Mouse (Mus musculus) hindbrain, embryonic 13.5 days (tissue): ENCODE measurements around the gene Oser1. TPM values are rescaled to one million over a fixed set of nuclear protein-coding genes. Genes with fewer than 3 reads are reported as not detected.

Source experiments
- ATAC-seq: fragments of 200-750 bp; cut with Nextera tagmentation; 2 replicates; pipeline ENCODE4 v1.8.0; 2017; ENCODE audit warnings: moderate TSS enrichment; ENCODE audit not compliant: low FRiP score
- H3K27ac ChIP-seq: fragments of 300-500 bp; sonication (generic); 2 replicates; pipeline ENCODE4 v1.5.1; 2015; ENCODE audit warnings: inconsistent platforms, mild to moderate bottlenecking, moderate library complexity
- H3K27me3 ChIP-seq: fragments of 300-500 bp; sonication (generic); 2 replicates; pipeline ENCODE4 v1.6.1; 2015; ENCODE audit warnings: mild to moderate bottlenecking, inconsistent platforms
- H3K36me3 ChIP-seq: fragments of 300-500 bp; sonication (generic); 2 replicates; pipeline ENCODE4 v1.6.1; 2015; ENCODE audit warnings: mild to moderate bottlenecking, inconsistent platforms
- H3K4me1 ChIP-seq: fragments of 300-500 bp; sonication (generic); replicated peaks from 2 replicates; pipeline ENCODE4 v1.6.1; 2015; ENCODE audit warnings: inconsistent platforms
- H3K4me2 ChIP-seq: fragments of 300-500 bp; sonication (generic); 2 replicates; pipeline ENCODE4 v1.6.1; 2015; ENCODE audit warnings: inconsistent platforms, mild to moderate bottlenecking, moderate library complexity
- H3K4me3 ChIP-seq: fragments of 300-500 bp; sonication (generic); 2 replicates; pipeline ENCODE4 v1.5.1; 2015; ENCODE audit warnings: mild to moderate bottlenecking, inconsistent platforms
- H3K9ac ChIP-seq: fragments of 300-500 bp; sonication (generic); 2 replicates; pipeline ENCODE4 v1.6.1; 2015; ENCODE audit warnings: mild to moderate bottlenecking, inconsistent platforms
- H3K9me3 ChIP-seq: fragments of 300-500 bp; sonication (generic); 2 replicates; pipeline ENCODE4 v1.6.1; 2016; ENCODE audit warnings: inconsistent platforms
- WGBS: fragments of 180-500 bp; shearing (Covaris S2); methylation state at CpG from one replicate; pipeline ENCODE4 v1.1.7; 2015; 5-methylcytosine and 5-hydroxymethylcytosine counted together
- polyA plus RNA-seq: library from polyadenylated mRNA; unstranded; fragments of >200 nt; fragmentation: Nextera tagmentation; extraction: Ambion mirVana; gene quantifications from 2 replicates; pipeline ENCODE4 v1.2.1, GENCODE M21; 2015

The Oser1 gene
- polyA plus RNA-seq = 75.0 and 76.2 TPM in 2 replicates

DNA sequence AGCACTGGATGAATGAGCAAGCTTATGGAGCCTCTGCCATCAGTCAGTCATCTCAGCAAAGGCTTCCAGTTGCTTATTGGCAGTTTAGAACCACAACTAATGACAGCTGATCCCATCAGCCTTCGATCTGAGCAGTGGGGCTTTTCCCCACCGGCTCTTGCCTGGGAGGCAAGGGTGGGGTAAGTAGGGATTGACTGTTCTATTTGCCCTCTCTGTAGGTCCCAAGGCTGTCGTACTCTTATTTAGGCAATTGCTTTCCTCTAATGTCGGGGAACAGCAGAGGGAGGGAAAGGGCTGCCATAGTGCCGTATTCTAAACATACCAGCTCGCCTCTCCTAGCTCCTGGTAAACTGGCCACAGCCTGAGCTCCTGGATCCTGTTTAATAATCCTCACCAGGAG lies at the start of gene Oser1:
Gene Oser1, minus strand, starts transcription at position 101 of the 400 bp plus-strand sequence.
- Histone ChIP-seq H3K4me2 (no peak within 1 kb of the TSS), H3K9me3 (no peaks in the 10 kb centered on the region), H3K4me1 (peaks cover 20% of the 10 kb centered on the region), H3K9ac (0 out of 2 replicates have a peak within 1 kb of the TSS, but pooled peaks have one; percentile 8), H3K36me3 (peaks cover 7% of the 10 kb centered on the region), H3K27ac (no peak within 1 kb of the TSS), H3K27me3 (no peaks in the 10 kb centered on the region), H3K4me3 (no peak within 1 kb of the TSS)
- WGBS = 82% methylated on average over 6 of the region's 6 CpGs
- ATAC-seq = no peak

DNA sequence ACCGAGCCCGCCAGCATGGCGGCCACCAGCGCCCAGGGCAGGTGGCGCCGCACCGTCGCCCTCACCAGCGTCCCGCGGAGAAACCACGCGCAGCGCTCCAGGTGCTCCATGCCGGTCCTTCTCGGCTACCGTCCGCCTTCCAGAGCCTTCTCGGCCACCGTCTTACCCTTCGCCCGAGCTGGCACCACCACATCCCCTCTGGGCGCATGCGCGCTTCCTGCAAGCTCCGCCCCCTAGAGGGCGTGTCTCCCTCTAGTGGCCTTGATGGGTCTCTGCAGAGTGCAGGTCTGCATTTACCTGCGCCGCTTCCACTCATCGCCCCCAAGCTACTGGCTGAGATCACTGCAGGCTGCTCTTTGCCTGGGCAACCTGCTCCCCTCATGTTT lies 48.0 kb upstream of the Oser1 start, which contains the start of gene Fitm2:
Gene Fitm2, minus strand, starts transcription at position 164 of the 386 bp plus-strand sequence.
- ATAC-seq = peak; percentile 95
- peak within 1 kb of the TSS; percentile 85 for H3K27ac ChIP-seq

DNA sequence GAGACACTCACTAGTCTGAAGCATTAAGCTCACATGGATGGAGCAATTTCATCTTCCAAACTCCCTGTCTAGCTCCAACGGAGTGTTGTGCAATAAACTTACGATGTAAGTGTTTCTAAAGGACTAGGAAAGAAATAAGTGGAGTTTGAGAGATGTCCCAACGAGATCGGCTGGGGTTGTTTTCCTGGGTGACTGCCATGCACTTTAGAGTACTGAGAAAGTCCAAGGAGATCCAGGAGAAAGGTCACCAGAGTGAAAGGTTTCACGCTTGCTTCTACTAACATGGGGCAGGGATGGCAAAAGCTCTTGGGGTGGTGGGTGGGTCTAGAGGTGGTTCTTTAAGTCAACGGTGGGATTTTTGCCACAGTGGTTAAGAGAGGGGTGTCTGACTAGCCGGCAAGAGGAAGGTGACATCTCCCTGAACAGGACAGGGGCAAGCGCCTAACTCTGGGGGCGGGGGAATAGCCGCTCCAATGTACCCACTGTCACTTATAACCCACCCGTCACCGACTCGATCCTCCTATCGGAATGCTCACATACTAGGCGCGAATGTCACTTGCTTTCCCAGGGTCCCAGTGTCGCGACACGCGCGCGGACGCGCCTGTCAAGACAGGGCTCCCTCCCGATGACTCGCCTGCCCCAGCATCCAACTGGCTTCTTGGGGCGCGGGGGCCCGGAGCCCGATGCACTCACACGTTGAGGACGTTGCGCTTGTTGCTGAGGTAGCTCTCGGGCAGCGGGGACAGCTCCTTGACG lies 47.4 kb upstream of the Oser1 start:
- no peaks in the 10 kb centered on the region for H3K9me3 ChIP-seq
- peaks cover 27% of the 10 kb centered on the region for H3K36me3 ChIP-seq
- peak overlapping the region; percentile 80 for H3K4me2 ChIP-seq
- H3K4me3 ChIP-seq = peak overlapping the region; percentile 85
- 5% methylated on average over 36 of the region's 36 CpGs for WGBS
- H3K27ac ChIP-seq = peak overlapping the region; percentile 85
- H3K9ac ChIP-seq = peak overlapping the region; percentile 86
- peak; percentile 77 for ATAC-seq
- H3K4me1 ChIP-seq = peaks cover 12% of the 10 kb centered on the region
- H3K27me3 ChIP-seq = no peaks in the 10 kb centered on the region

More for the DNA sequence above, 48.0 kb upstream of the Oser1 start, which contains the start of gene Fitm2:
- WGBS = under 1% methylated on average over 30 of the region's 30 CpGs
- Histone ChIP-seq H3K4me1 (peaks cover 12% of the 10 kb centered on the region), H3K27me3 (no peaks in the 10 kb centered on the region), H3K4me2 (peak within 1 kb of the TSS; percentile 80), H3K36me3 (peaks cover 25% of the 10 kb centered on the region), H3K9ac (peak within 1 kb of the TSS; percentile 86), H3K9me3 (no peaks in the 10 kb centered on the region), H3K4me3 (peak within 1 kb of the TSS; percentile 85)

DNA sequence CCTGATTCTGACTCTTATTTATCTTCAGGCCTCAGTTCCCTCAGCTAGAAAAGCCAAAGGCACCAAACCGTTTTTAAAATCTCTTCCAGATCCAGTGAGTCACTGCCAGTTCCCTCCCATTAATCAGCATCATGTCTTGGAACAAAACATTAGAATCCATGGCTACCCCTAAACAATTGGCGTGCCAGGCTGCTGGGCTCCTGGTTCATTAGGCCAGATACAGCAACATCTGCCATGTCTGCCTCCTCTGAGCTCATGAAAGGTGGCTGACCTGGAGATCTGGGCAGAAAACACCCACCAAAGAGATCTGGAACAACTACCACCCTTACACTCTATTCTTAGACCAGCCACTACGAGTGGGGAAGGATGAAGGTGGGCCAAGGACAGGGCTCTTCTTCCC lies 46.6 kb upstream of the Oser1 start:
- peaks cover 34% of the 10 kb centered on the region for H3K36me3 ChIP-seq
- H3K27ac ChIP-seq = no peak overlapping the region
- ATAC-seq = no peak
- peak overlapping the region; percentile 85 for H3K4me3 ChIP-seq
- peak overlapping the region; percentile 86 for H3K9ac ChIP-seq
- peak overlapping the region; percentile 80 for H3K4me2 ChIP-seq
- no peaks in the 10 kb centered on the region for H3K9me3 ChIP-seq
- 53% methylated on average over 3 of the region's 3 CpGs for WGBS
- H3K4me1 ChIP-seq = peaks cover 12% of the 10 kb centered on the region
- H3K27me3 ChIP-seq = no peaks in the 10 kb centered on the region

DNA sequence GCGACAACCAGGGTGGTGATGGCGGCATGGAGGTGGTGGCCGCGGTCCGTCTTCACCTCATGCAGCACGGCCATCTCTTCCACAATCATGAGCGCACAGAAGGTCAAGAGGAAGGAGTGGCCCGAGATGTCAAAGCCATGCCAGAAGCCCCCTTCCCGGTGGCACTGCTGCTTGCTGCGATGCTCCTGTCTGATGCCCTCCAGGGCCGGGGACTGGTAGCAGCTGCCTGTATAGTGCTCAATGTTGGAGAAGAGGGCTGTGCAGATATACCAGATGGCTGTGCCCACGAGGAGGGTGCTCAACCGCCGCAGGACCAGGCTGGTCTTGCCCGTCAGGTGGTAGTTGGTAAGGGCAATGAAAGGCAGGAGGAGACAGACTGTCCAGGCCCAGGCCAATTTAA lies 45.2 kb upstream of the Oser1 start:
- H3K4me1 ChIP-seq = peaks cover 12% of the 10 kb centered on the region
- no peak overlapping the region for H3K4me2 ChIP-seq
- no peak overlapping the region for H3K27ac ChIP-seq
- WGBS = 91% methylated on average over 15 of the region's 15 CpGs
- no peaks in the 10 kb centered on the region for H3K27me3 ChIP-seq
- no peaks in the 10 kb centered on the region for H3K9me3 ChIP-seq
- peaks cover 45% of the 10 kb centered on the region for H3K36me3 ChIP-seq
- ATAC-seq = no peak
- H3K9ac ChIP-seq = no peak overlapping the region
- no peak overlapping the region for H3K4me3 ChIP-seq

DNA sequence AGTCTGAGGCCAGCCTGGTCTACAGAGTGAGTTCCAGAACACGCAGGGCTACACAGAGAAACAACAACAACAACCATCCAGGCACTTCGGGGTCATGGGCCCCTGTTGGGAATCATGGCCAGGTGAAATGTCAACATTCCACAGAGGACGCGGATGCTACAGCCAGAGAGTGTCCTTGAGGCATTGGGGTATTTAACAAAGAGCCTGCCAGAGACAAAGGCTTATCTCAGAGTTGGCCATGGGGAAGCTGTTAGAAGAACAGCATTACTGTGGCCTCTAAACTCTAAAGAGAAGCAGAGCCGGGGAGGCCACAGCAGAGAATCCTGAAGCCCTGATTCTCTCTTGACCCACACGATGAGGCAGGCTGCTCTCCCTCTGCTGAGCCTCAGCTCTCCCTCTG lies 44.4 kb upstream of the Oser1 start:
- no peak for ATAC-seq
- H3K27me3 ChIP-seq = no peaks in the 10 kb centered on the region
- WGBS = 95% methylated on average over 6 of the region's 6 CpGs

DNA sequence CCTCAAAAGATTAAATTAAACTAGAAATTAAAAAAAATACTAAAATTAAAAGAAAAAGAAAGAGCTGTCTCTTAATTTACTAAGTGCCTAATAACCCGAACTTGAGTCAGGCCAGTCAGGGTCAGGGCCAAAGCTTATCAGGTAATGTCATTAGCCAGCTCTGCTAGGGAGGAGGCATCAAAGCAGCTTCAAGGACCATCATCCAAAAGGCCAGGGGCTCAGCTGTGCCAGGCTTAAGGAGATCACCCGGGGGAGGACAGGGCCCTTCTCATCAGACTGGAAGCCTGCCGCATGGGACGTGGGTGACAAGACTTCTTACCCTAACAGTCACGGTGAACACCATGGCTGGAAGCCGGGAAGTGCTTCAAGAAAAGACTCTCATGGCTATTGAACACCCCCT lies 43.1 kb upstream of the Oser1 start:
- ATAC-seq = no peak
- H3K4me1 ChIP-seq = peaks cover 12% of the 10 kb centered on the region
- 91% methylated on average over 6 of the region's 6 CpGs for WGBS
- no peaks in the 10 kb centered on the region for H3K9me3 ChIP-seq
- H3K36me3 ChIP-seq = peaks cover 45% of the 10 kb centered on the region
- H3K4me3 ChIP-seq = no peak overlapping the region
- H3K27ac ChIP-seq = no peak overlapping the region
- no peak overlapping the region for H3K4me2 ChIP-seq
- H3K27me3 ChIP-seq = no peaks in the 10 kb centered on the region
- H3K9ac ChIP-seq = no peak overlapping the region

More for the DNA sequence above, 44.4 kb upstream of the Oser1 start:
- no peaks in the 10 kb centered on the region for H3K9me3 ChIP-seq
- no peak overlapping the region for H3K27ac ChIP-seq
- peaks cover 12% of the 10 kb centered on the region for H3K4me1 ChIP-seq
- H3K9ac ChIP-seq = no peak overlapping the region
- H3K36me3 ChIP-seq = peaks cover 45% of the 10 kb centered on the region
- H3K4me3 ChIP-seq = no peak overlapping the region
- H3K4me2 ChIP-seq = no peak overlapping the region

DNA sequence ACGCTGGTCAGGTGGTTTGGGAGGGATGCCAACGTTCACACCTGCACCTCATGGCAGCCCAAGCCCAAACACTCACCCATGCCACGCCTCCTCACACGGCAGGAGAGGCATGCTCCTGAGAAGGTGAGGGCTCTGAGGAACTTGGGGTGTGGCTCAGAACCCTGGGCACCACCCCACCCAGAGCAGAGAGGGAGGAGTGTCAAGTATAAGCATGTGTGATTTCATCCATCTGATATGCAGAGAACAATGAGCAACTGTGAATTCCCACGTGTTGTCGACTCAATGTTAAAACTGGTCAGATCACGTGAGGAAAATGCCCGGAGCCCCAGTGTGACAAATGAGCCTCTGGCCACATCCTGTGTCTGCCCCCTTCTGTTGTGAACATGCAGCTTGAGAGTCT lies 42.3 kb upstream of the Oser1 start:
- no peaks in the 10 kb centered on the region for H3K27me3 ChIP-seq
- H3K27ac ChIP-seq = no peak overlapping the region
- ATAC-seq = no peak

DNA sequence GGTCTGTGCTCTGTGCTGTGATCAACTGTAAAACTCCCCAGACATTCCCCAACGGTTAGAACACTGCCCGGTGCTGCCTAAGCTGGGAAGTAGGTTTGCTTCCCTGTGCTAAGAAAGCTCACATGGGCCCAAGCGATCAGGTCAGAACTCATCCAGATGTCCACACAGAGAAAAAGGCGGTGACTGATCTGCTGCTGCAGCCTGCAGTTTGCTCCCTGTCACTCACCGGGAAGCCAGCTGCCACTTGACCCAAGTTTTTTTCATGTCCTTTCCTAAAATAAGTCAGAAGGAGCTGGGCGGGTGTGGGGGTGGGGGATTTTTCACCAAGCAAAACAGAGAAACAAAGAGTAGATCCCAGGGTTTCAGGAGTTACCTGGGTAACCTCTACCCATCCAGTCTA lies 40.1 kb upstream of the Oser1 start:
- no peak overlapping the region for H3K27ac ChIP-seq
- H3K4me2 ChIP-seq = no peak overlapping the region
- no peaks in the 10 kb centered on the region for H3K27me3 ChIP-seq
- no peak overlapping the region for H3K9ac ChIP-seq
- no peak overlapping the region for H3K4me3 ChIP-seq
- 0 out of 2 replicates have a peak, but pooled peaks cover 3% of the 10 kb centered on the region for H3K4me1 ChIP-seq
- no peak for ATAC-seq
- 65% methylated on average over 6 of the region's 6 CpGs for WGBS
- peaks cover 40% of the 10 kb centered on the region for H3K36me3 ChIP-seq
- H3K9me3 ChIP-seq = no peaks in the 10 kb centered on the region

More for the DNA sequence above, 42.3 kb upstream of the Oser1 start:
- H3K4me3 ChIP-seq = no peak overlapping the region
- H3K4me2 ChIP-seq = no peak overlapping the region
- H3K9ac ChIP-seq = no peak overlapping the region
- 87% methylated on average over 8 of the region's 8 CpGs for WGBS
- H3K36me3 ChIP-seq = peaks cover 45% of the 10 kb centered on the region
- H3K9me3 ChIP-seq = no peaks in the 10 kb centered on the region
- peaks cover 9% of the 10 kb centered on the region for H3K4me1 ChIP-seq

DNA sequence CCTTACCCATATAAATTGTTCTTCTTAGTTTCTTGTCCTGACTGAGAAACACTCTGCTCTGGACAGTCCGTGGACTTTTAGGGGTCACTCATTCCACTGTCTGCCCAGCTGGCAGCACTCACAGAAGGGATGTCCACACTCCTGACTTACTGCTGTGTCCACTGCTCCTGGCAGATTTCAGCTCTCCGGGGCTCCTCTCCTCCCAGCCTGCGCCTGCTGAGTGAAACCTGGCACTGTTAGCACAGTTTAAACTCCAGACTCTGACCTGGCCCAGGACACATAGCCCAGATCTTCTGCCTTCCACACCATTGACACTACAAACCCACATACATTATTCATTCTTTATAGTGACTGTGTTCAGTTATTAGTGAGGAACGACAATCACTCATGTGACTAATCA lies 39.5 kb upstream of the Oser1 start:
- ATAC-seq = no peak
- Histone ChIP-seq H3K4me2 (no peak overlapping the region), H3K27ac (no peak overlapping the region), H3K9me3 (no peaks in the 10 kb centered on the region), H3K4me1 (peaks cover 8% of the 10 kb centered on the region), H3K36me3 (peaks cover 35% of the 10 kb centered on the region), H3K4me3 (no peak overlapping the region), H3K27me3 (no peaks in the 10 kb centered on the region), H3K9ac (no peak overlapping the region)
- 80% methylated on average over 4 of the region's 4 CpGs for WGBS

DNA sequence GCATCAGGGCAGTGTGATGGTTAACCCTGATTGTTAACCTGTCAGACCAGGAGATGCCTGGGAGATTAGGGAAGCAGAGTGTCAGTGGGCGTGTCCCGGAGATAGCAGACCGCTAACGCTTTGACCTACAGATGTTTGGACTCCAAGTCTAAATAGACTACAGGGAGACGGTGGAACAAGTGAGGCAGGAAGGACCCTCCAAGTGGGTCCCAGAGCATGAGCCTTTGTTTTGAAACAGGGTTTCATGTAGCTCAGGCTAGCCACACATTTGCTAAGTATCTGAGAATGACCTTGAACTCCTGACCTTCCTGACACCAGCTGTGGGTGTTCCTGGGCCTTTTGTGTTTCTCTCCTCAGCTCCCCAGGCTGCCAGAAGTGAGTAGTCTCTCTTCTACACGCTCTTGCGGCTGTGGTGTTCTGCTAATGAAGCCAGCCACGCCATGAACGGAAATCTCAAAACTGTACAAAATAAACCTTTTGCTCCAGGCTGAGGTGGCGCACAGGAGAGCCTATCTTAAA lies 38.8 kb upstream of the Oser1 start:
- Histone ChIP-seq H3K36me3 (peaks cover 28% of the 10 kb centered on the region), H3K4me3 (no peak overlapping the region), H3K27me3 (0 out of 2 replicates have a peak, but pooled peaks cover 3% of the 10 kb centered on the region), H3K9me3 (no peaks in the 10 kb centered on the region), H3K9ac (no peak overlapping the region), H3K4me1 (peaks cover 14% of the 10 kb centered on the region), H3K27ac (no peak overlapping the region), H3K4me2 (no peak overlapping the region)
- no peak for ATAC-seq
- WGBS = 66% methylated on average over 10 of the region's 10 CpGs

DNA sequence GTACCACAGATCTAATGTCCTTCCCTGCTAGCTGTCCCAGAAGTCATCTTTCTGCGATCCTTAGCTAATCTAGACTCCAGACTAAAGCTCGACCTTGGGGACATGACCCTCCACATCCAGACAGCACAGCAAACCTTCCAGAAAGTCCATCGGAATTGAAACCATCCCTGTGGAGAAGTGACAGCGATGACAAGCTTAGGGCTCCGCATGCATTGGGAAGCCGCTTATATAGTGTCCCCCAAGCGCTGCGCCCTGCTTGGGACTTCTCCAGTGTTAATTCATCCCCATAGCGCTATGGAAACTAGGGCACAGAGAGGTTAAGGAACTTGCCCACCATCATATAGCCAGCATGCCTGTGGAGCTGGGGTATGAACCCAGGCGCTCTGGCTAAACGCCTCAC lies 38.3 kb upstream of the Oser1 start:
- Histone ChIP-seq H3K4me3 (no peak overlapping the region), H3K4me1 (peaks cover 14% of the 10 kb centered on the region), H3K4me2 (no peak overlapping the region), H3K27me3 (0 out of 2 replicates have a peak, but pooled peaks cover 6% of the 10 kb centered on the region), H3K27ac (no peak overlapping the region), H3K9ac (no peak overlapping the region), H3K36me3 (peaks cover 23% of the 10 kb centered on the region), H3K9me3 (no peaks in the 10 kb centered on the region)
- 77% methylated on average over 11 of the region's 11 CpGs for WGBS
- ATAC-seq = no peak
